Mouse (Mus musculus) midbrain, embryonic 15.5 days (tissue): ENCODE measurements around the gene Dok4. TPM values are rescaled to one million over a fixed set of nuclear protein-coding genes. Genes with fewer than 3 reads are reported as not detected.

ENCODE experiments used
- polyA plus RNA-seq: library from polyadenylated mRNA; unstranded; fragments of >200 nt; fragmentation: Nextera tagmentation; extraction: Ambion mirVana; gene quantifications from 2 replicates; pipeline ENCODE4 v1.2.1, GENCODE M21; 2015

Gene Dok4
- polyA plus RNA-seq, 1 experiment from 2014 or later = 92.9 TPM

Other genes with a start within 250 kb of the Dok4 start
- 190 and 202 TPM in 2 replicates for gene Arl2bp, start 209.7 kb downstream of the Dok4 start, polyA plus RNA-seq
- 1.5 and 1.6 TPM in 2 replicates for gene Pllp, start 180.1 kb downstream of the Dok4 start, polyA plus RNA-seq
- 0.14 TPM in 1 of 2 replicates, not detected in the other for gene Ccl22, start 130.7 kb downstream of the Dok4 start, polyA plus RNA-seq
- 34.2 and 41.3 TPM in 2 replicates for gene Cx3cl1, start 104.3 kb downstream of the Dok4 start, polyA plus RNA-seq
- gene Ccl17, start 65.9 kb downstream of the Dok4 start, polyA plus RNA-seq = 0.50 and 0.74 TPM in 2 replicates
- gene Coq9, start 38.0 kb downstream of the Dok4 start, polyA plus RNA-seq = 56.8 and 58.3 TPM in 2 replicates
- gene Ciapin1, start 38.0 kb downstream of the Dok4 start, polyA plus RNA-seq = 211 and 217 TPM in 2 replicates
- 117 and 122 TPM in 2 replicates for gene Polr2c, start 18.9 kb downstream of the Dok4 start, polyA plus RNA-seq
- gene Ccdc102a, start 41.8 kb upstream of the Dok4 start, polyA plus RNA-seq = 4.9 and 6.0 TPM in 2 replicates
- 0.05 TPM in 1 of 2 replicates, not detected in the other for gene Adgrg5, start 47.4 kb upstream of the Dok4 start, polyA plus RNA-seq
- gene Adgrg1, start 98.4 kb upstream of the Dok4 start, polyA plus RNA-seq = 147 and 156 TPM in 2 replicates
- gene Adgrg3, start 141.4 kb upstream of the Dok4 start, polyA plus RNA-seq = 0.88 and 1.3 TPM in 2 replicates
- 1.5 and 1.9 TPM in 2 replicates for gene Drc7, start 178.8 kb upstream of the Dok4 start, polyA plus RNA-seq
- 49.5 and 49.8 TPM in 2 replicates for gene Katnb1, start 204.9 kb upstream of the Dok4 start, polyA plus RNA-seq